Mouse (Mus musculus): Measurements from ENCODE around the gene Gdnf. TPM values are rescaled to one million over a fixed set of nuclear protein-coding genes. Genes with fewer than 3 reads are reported as not detected.

The Gdnf gene
- 0.07 and 0.08 TPM in 2 replicates for polyA plus RNA-seq (2021; fragmentation: Nextera tagmentation)
- long read RNA-seq, experiment 1, transcript Gdnf-201 (3 exons, 3,674 nt) = major isoform, 5 of 5 reads
- long read RNA-seq, experiment 1, partial matches to known transcripts = 0 of 5 reads
- long read RNA-seq, experiment 1, other reads (novel, unspliced or antisense) = 0 of 5 reads
- long read RNA-seq, experiment 2 = 0 reads

DNA sequence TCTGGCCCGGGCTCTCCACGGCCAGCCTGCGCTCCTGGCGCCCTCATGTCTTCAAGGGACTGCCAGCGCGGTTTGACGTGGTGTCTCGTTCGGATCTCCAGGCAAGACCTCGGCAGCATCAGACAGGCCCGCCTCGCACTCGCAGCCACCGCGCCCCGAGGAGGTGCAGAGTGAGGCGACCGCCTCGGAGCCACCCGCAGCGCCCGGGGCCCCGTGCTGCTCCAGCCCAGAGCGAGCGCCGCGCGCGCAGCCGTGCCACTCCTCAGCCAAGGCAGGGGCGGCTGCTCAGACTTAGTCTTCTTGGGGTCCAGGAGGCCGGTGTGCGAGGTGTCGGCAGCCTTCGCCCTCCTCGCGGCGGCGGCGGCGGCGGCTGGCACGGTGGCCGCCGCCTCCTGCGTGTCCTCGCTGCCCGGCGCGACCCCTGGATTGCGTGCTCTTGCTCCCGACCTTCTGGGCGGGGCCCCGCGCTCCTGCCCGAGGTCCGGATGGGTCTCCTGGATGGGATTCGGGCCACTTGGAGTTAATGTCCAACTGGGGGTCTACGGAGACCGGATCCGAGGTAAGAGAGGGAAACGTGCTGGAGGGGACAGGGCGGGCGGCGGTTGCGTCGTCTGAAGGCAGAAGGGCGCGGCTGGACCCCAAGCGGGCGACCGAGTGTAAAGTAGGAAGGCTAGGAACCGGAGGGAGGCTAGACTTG lies at the start of gene Gdnf:
Gene Gdnf, plus strand, starts transcription at position 291 of the 697 bp plus-strand sequence.

